Mouse (Mus musculus) cerebellum, adult 2 months (tissue): Measurements from ENCODE around the gene Polr3a.

ENCODE experiments used
- CTCF ChIP-seq: fragments of 200-500 bp; IDR thresholded peaks from 2 replicates; pipeline ENCODE4 v1.5.1; 2011; ENCODE audit warnings: low read depth, mild to moderate bottlenecking, control low read depth, low read length, moderate library complexity, borderline replicate concordance; ENCODE audit not compliant: insufficient read depth
- POLR2A ChIP-seq: fragments of 200-500 bp; IDR thresholded peaks from 2 replicates; pipeline ENCODE4 v1.6.1; 2011; ENCODE audit warnings: low read length, control low read depth, borderline replicate concordance; ENCODE audit not compliant: insufficient read depth

- TF ChIP-seq CTCF (no peak), POLR2A (no peak)
Measured at GRCm38 (mm10) chr14:24509557-24509956, 22.7 kb upstream of the Polr3a start.
